Mouse (Mus musculus) lung, embryonic 15.5 days (tissue): ENCODE measurements at regions not wholly inside any gene's neighbourhood (a gene's known extent, or its start where the extent isn't known, plus 50 kb on each side); places are given as distances from the start of the nearest gene placed in this dataset.
"Not testable (repeated sequence)": the region's sequence is repeated elsewhere in the genome, so short reads cannot be mapped to it uniquely, and the experiment has no call there.

Experiments used
- ATAC-seq: fragments of 200-750 bp; cut with Nextera tagmentation; 2 replicates; pipeline ENCODE4 v1.8.0; 2017; ENCODE audit warnings: moderate number of reproducible peaks, borderline replicate concordance; ENCODE audit not compliant: low FRiP score, low TSS enrichment; ENCODE audit errors: extremely low read depth
- H3K27ac ChIP-seq: fragments of 300-500 bp; sonication (generic); 2 replicates; pipeline ENCODE4 v1.5.1; 2015; ENCODE audit warnings: moderate library complexity, mild to moderate bottlenecking, inconsistent platforms
- H3K27me3 ChIP-seq: fragments of 300-500 bp; sonication (generic); 2 replicates; pipeline ENCODE4 v1.6.1; 2015; ENCODE audit warnings: inconsistent platforms
- H3K36me3 ChIP-seq: fragments of 300-500 bp; sonication (generic); 2 replicates; pipeline ENCODE4 v1.6.1; 2015; ENCODE audit warnings: inconsistent platforms
- H3K4me1 ChIP-seq: fragments of 300-500 bp; sonication (generic); 2 replicates; pipeline ENCODE4 v1.6.1; 2015; ENCODE audit warnings: inconsistent platforms
- H3K4me2 ChIP-seq: fragments of 300-500 bp; sonication (generic); 2 replicates; pipeline ENCODE4 v1.6.1; 2015; ENCODE audit warnings: inconsistent platforms, mild to moderate bottlenecking, moderate library complexity
- H3K4me3 ChIP-seq: fragments of 300-500 bp; sonication (generic); 2 replicates; pipeline ENCODE4 v1.5.1; 2015; ENCODE audit warnings: mild to moderate bottlenecking, inconsistent platforms
- H3K9ac ChIP-seq: fragments of 300-500 bp; sonication (generic); 2 replicates; pipeline ENCODE4 v1.6.1; 2015; ENCODE audit warnings: inconsistent platforms
- H3K9me3 ChIP-seq: fragments of 300-500 bp; sonication (generic); 2 replicates; pipeline ENCODE4 v1.6.1; 2016; ENCODE audit warnings: inconsistent platforms
- WGBS: fragments of 180-500 bp; shearing (Covaris S2); methylation state at CpG from one replicate; pipeline ENCODE4 v1.1.7; 2015; 5-methylcytosine and 5-hydroxymethylcytosine counted together

DNA sequence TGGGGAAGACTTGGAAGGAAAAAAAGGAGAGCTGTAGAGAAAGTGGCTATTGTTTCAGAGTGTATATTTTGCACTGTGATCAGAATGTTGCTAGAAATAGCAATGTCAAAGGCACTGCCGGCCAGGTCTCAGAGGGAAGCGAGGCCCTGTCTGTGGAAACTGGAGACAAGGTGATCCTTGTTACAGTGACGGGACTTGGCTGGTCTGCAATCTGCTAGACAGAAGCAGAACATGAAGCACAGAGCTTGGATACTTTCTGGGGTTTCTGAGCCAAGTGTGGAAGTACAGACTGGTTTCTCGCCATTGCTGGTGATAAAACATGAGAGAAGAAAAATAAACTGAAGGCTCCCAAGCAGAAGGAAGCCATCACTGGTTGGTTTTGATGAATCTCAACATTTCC lies 198.3 kb upstream of the Slc7a14 start:
- H3K36me3 ChIP-seq = no peaks in the 10 kb centered on the region
- no peak overlapping the region for H3K4me2 ChIP-seq
- H3K27ac ChIP-seq = no peak overlapping the region
- no peaks in the 10 kb centered on the region for H3K4me1 ChIP-seq
- WGBS = 66% methylated on average over 4 of the region's 4 CpGs
- no peaks in the 10 kb centered on the region for H3K9me3 ChIP-seq
- no peaks in the 10 kb centered on the region for H3K27me3 ChIP-seq
- no peak for ATAC-seq
- H3K4me3 ChIP-seq = no peak overlapping the region
- no peak overlapping the region for H3K9ac ChIP-seq

GRCm38 (mm10) chr3:31499201-31499968 lies 189.2 kb upstream of the Slc7a14 start:
- Histone ChIP-seq H3K36me3 (no peaks in the 10 kb centered on the region), H3K4me1 (no peaks in the 10 kb centered on the region), H3K4me3 (no peak overlapping the region), H3K9ac (no peak overlapping the region), H3K9me3 (0 out of 2 replicates have a peak, but pooled peaks cover 9% of the 10 kb centered on the region), H3K4me2 (no peak overlapping the region), H3K27me3 (no peaks in the 10 kb centered on the region), H3K27ac (no peak overlapping the region)
- ATAC-seq = peak; percentile 35; the same call in 1 of the 2 replicates
- WGBS = 70% methylated on average over 10 of the region's 10 CpGs

DNA sequence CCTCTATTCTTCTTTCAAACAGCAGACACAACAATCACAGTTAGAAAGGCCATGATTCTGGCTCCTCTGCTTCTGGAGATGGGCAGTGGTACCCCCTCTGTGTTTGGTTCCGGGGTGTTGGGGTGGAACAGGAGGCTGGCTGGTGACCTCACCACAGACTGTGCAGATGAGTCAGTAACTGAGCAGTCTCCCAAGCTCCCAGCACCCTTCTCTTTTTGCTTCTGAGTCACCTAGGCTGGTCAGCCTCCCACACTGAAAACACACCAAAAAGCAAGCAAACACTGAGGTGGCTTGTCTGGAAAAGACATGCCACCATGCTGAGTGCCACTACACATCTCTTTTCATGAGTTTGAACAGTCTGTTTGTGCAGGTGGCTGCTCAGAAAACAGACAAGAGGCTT lies 185.1 kb upstream of the Slc7a14 start:
- ATAC-seq = no peak
- no peaks in the 10 kb centered on the region for H3K27me3 ChIP-seq
- no peaks in the 10 kb centered on the region for H3K36me3 ChIP-seq
- H3K4me3 ChIP-seq = no peak overlapping the region
- no peaks in the 10 kb centered on the region for H3K4me1 ChIP-seq
- H3K9me3 ChIP-seq = 0 out of 2 replicates have a peak, but pooled peaks cover 9% of the 10 kb centered on the region
- H3K4me2 ChIP-seq = no peak overlapping the region
- H3K27ac ChIP-seq = no peak overlapping the region
- H3K9ac ChIP-seq = no peak overlapping the region
- 97% methylated on average over 1 of the region's 1 CpGs for WGBS

DNA sequence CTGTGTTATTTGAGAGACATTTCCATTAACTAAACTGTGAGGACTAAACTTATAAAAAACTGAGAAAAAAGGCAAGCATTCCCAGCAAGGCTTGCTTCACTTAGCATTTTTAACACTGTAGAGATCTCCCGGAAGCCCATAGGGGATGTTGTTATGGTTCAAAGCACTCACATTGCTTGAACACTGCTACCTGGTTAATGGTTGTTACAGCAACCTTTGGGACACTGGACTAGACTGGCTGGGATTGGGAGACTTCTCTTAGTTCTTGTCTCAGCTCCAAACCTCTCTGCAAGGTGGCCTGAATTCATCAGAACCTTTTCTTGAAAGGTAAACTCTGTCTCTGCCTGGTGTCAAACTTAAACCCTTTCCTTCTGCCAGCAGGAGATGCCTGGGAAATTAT lies 184.5 kb upstream of the Slc7a14 start:
- no peak overlapping the region for H3K9ac ChIP-seq
- H3K4me2 ChIP-seq = no peak overlapping the region
- no peaks in the 10 kb centered on the region for H3K27me3 ChIP-seq
- no peak overlapping the region for H3K27ac ChIP-seq
- no peak overlapping the region for H3K4me3 ChIP-seq
- 0 out of 2 replicates have a peak, but pooled peaks cover 9% of the 10 kb centered on the region for H3K9me3 ChIP-seq
- no peaks in the 10 kb centered on the region for H3K4me1 ChIP-seq
- WGBS = 89% methylated on average over 1 of the region's 1 CpGs
- no peaks in the 10 kb centered on the region for H3K36me3 ChIP-seq
- no peak for ATAC-seq

DNA sequence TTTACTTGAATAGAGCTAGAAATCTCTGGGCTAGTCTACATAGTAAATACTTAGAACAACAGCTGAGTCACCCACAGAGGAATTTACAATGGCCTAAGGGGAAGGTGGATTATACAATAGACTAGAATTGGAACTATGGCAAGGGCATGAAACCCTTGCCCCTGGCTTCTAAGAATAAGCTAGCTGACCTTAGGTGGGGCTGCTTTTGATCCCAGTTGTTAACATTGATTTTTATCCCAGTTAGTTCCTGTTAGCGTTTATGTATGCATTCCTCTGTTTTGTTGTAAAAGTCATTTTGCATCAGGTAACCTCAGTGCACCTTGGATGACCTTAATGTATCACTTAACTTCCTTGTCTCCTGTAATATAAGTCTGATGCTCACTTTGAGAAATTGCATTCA lies 181.6 kb upstream of the Slc7a14 start:
- WGBS = 93% methylated on average over 1 of the region's 1 CpGs
- not testable (repeated sequence) for H3K27me3 ChIP-seq, H3K4me3 ChIP-seq, H3K4me1 ChIP-seq, H3K36me3 ChIP-seq, H3K27ac ChIP-seq, ATAC-seq, H3K9me3 ChIP-seq, H3K9ac ChIP-seq, H3K4me2 ChIP-seq

GRCm38 (mm10) chr3:31487596-31487995 lies 177.4 kb upstream of the Slc7a14 start:
- H3K4me3 ChIP-seq = no peak overlapping the region
- no peak overlapping the region for H3K9ac ChIP-seq
- H3K27ac ChIP-seq = no peak overlapping the region
- WGBS = 76% methylated on average over 6 of the region's 6 CpGs
- no peaks in the 10 kb centered on the region for H3K4me1 ChIP-seq
- no peaks in the 10 kb centered on the region for H3K9me3 ChIP-seq
- no peak for ATAC-seq
- no peak overlapping the region for H3K4me2 ChIP-seq
- H3K27me3 ChIP-seq = no peaks in the 10 kb centered on the region
- H3K36me3 ChIP-seq = no peaks in the 10 kb centered on the region

DNA sequence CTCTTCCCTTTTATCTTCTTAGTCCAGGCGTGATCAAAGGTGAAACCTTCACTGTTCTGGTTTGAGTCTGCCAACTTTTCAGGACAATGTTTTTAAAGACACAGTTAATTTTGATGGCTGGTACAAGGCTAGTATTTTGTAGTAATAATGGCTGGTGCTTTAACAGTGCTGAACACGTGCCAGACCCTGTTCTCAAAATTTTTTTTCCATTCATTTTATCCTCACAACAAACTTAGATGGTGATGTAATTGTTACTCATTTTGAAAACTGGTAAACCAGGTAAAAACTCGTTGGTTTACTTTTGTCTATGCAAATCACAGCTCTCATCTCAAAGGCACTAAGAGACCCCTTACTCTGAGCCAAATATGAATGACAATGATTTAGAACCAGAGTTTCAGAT lies 171.8 kb upstream of the Slc7a14 start:
- 58% methylated on average over 3 of the region's 3 CpGs for WGBS
- Histone ChIP-seq H3K36me3 (no peaks in the 10 kb centered on the region), H3K9me3 (no peaks in the 10 kb centered on the region), H3K4me1 (no peaks in the 10 kb centered on the region), H3K27me3 (no peaks in the 10 kb centered on the region), H3K9ac (no peak overlapping the region), H3K4me2 (no peak overlapping the region), H3K4me3 (no peak overlapping the region), H3K27ac (no peak overlapping the region)
- no peak for ATAC-seq

DNA sequence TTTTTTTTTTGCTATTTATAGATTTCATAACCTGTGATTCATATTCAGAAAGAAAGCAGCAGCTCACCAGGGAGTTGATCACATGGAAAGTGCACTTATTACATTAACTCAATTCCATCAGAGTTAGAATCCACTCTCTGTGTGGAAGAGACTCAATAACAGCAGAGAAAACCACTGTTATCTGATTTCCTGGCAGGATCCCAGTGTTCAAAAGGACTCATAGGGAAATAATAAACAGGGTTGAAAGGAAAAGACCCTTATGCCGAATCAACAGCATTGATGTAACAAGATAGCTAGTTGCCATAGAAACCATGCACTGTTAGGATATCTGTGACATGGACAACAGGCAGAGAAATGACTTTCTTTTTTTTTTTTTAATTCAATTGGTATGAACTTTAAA lies 157.7 kb upstream of the Slc7a14 start:
- WGBS = 7% methylated on average over 1 of the region's 1 CpGs
- no peak overlapping the region for H3K9ac ChIP-seq
- H3K27me3 ChIP-seq = no peaks in the 10 kb centered on the region

DNA sequence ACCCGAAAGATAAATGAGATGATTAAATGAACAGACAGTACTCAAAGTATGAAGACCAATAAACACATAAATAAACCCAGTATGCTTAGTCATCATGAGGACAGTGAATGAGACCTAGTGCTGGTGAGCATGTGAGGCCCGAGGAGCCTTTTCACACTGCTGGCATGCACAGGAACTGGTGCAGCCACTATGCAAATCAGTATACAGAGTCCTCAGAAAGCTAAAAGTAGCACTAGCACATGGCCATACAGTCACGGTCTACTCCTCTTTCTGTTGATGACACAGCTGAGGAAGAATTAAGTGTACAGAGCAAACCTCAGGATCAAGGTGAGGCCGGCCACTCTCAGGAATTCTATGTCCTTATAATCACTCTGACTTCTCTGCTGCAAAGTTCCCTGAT lies 154.1 kb upstream of the Slc7a14 start:
- ATAC-seq = no peak
- H3K4me2 ChIP-seq = no peak overlapping the region

More for the DNA sequence above, 157.7 kb upstream of the Slc7a14 start:
- Histone ChIP-seq H3K4me1 (no peaks in the 10 kb centered on the region), H3K4me2 (no peak overlapping the region), H3K4me3 (no peak overlapping the region), H3K36me3 (no peaks in the 10 kb centered on the region), H3K9me3 (no peaks in the 10 kb centered on the region), H3K27ac (no peak overlapping the region)
- ATAC-seq = no peak

GRCm38 (mm10) chr3:31459456-31459855 lies 149.3 kb upstream of the Slc7a14 start:
- Histone ChIP-seq H3K4me3 (no peak overlapping the region), H3K9me3 (no peaks in the 10 kb centered on the region), H3K4me1 (no peaks in the 10 kb centered on the region), H3K9ac (no peak overlapping the region), H3K36me3 (no peaks in the 10 kb centered on the region), H3K27me3 (no peaks in the 10 kb centered on the region), H3K27ac (no peak overlapping the region), H3K4me2 (no peak overlapping the region)
- WGBS = 52% methylated on average over 5 of the region's 5 CpGs
- ATAC-seq = no peak

More for the DNA sequence above, 154.1 kb upstream of the Slc7a14 start:
- Histone ChIP-seq H3K4me3 (no peak overlapping the region), H3K36me3 (no peaks in the 10 kb centered on the region), H3K4me1 (no peaks in the 10 kb centered on the region), H3K27ac (no peak overlapping the region), H3K9ac (no peak overlapping the region), H3K9me3 (no peaks in the 10 kb centered on the region), H3K27me3 (no peaks in the 10 kb centered on the region)
- WGBS = 63% methylated on average over 4 of the region's 4 CpGs

DNA sequence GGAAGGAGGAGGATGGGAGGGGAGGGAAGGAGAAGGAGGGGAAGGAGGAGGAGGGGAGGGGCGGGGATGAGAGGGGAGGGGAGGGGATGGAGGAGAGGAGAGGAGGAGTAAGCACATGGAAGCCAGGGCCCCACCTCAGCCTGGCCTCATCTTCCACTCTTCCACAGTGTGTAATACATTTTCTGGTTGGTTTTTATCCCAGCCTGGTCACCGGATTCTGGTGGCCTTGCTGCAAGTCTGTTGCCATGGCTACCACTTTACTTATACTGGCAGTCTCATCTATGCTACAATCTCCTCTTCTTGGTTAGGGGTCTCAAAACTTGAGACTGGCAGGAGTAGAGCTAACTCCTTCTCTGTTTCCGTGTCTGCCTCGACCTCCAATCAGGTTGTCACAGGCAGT lies 147.8 kb upstream of the Slc7a14 start:
- ATAC-seq = no peak

GRCm38 (mm10) chr3:31455031-31455430 lies 144.9 kb upstream of the Slc7a14 start:
- no peaks in the 10 kb centered on the region for H3K27me3 ChIP-seq
- no peak overlapping the region for H3K27ac ChIP-seq
- H3K4me3 ChIP-seq = no peak overlapping the region
- H3K9ac ChIP-seq = no peak overlapping the region
- H3K4me2 ChIP-seq = no peak overlapping the region
- 62% methylated on average over 5 of the region's 5 CpGs for WGBS
- H3K36me3 ChIP-seq = no peaks in the 10 kb centered on the region
- H3K4me1 ChIP-seq = no peaks in the 10 kb centered on the region
- no peak for ATAC-seq
- no peaks in the 10 kb centered on the region for H3K9me3 ChIP-seq

More for the DNA sequence above, 147.8 kb upstream of the Slc7a14 start:
- no peaks in the 10 kb centered on the region for H3K4me1 ChIP-seq
- WGBS = 51% methylated on average over 3 of the region's 4 CpGs
- no peak overlapping the region for H3K9ac ChIP-seq
- no peaks in the 10 kb centered on the region for H3K9me3 ChIP-seq
- no peak overlapping the region for H3K27ac ChIP-seq
- H3K4me2 ChIP-seq = no peak overlapping the region
- no peak overlapping the region for H3K4me3 ChIP-seq
- H3K36me3 ChIP-seq = no peaks in the 10 kb centered on the region
- no peaks in the 10 kb centered on the region for H3K27me3 ChIP-seq
